Comparison of ENCODE assay signal across 7 mouse cellular contexts in the genomic region with DNA sequence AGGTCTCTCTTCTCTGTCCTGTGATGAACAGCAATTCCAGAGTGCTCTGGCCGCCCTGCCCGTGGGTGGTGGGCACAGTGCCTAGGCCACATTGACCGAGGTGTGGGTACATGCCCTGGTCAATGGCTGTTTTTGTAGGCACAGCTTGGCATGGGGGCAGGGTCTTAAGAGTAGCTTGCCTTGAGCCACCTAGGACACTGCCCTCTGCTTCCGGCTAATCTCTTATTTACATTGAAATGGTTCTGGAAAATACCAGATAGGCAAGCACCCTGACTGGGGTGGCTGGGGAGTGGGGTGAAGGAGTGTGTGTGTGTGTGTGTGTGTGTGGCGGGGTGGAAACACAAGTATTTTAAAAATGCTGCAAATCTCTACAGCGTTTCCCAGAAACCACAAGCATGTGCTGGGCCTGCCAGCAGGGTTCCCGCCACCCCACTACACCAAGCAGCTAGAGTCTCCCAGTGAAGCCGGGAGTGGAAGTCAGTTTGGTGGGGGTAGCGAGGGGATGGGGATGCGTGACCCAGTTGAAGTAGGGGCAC. TPM values are rescaled to one million over a fixed set of nuclear protein-coding genes. Genes with fewer than 3 reads are reported as not detected.
DNase-seq lines count a peak whose midpoint lies in the region; ATAC-seq and TF ChIP-seq lines count a peak whose summit lies in the region.

No protein-coding gene starts in this region.

- peak overlapping the region; percentile 38; the same call in 1 of the 2 replicates for H3K27ac ChIP-seq in midbrain, embryonic 10.5 days (replicated peaks)
- no peak overlapping the region for H3K27ac ChIP-seq in midbrain, postnatal 0 days (ENCODE audit: low read depth, low read length)
- H3K27ac ChIP-seq in kidney, postnatal 0 days, result peak overlapping the region; percentile 95

- no peak for ATAC-seq in midbrain, postnatal 0 days (ENCODE audit: low FRiP score)
- ATAC-seq in kidney, postnatal 0 days (replicated peaks; ENCODE audit: low FRiP score, low read depth), result peak; percentile 35; the same call in 1 of the 2 replicates
- peak; percentile 26 for ATAC-seq in megakaryocyte-erythroid progenitor cell, adult 5-6 weeks (replicated peaks; ENCODE audit: low FRiP score, low TSS enrichment, poor library complexity, severe bottlenecking)
- no peak for ATAC-seq in inflammation-experienced regulatory T-cells, adult 6 months

- WGBS in midbrain, embryonic 10.5 days, result 67% methylated on average over 10 of the region's 10 CpGs
- 55% methylated on average over 10 of the region's 10 CpGs for WGBS in midbrain, postnatal 0 days
- 61% methylated on average over 10 of the region's 10 CpGs for WGBS in kidney, postnatal 0 days

- H3K27me3 ChIP-seq in midbrain, embryonic 10.5 days (ENCODE audit: low read depth, poor library complexity, severe bottlenecking), result no peaks in the 10 kb centered on the region
- no peaks in the 10 kb centered on the region for H3K27me3 ChIP-seq in midbrain, postnatal 0 days (ENCODE audit: insufficient read depth, low read length)
- H3K27me3 ChIP-seq in kidney, postnatal 0 days (ENCODE audit: insufficient read depth, low read length), result no peaks in the 10 kb centered on the region

- TF ChIP-seq CTCF in midbrain, postnatal 0 days (IDR thresholded peaks at IDR 0.05), result no peak; the same call in 1 of the 2 replicates
- TF ChIP-seq CTCF in kidney, postnatal 0 days (IDR thresholded peaks at IDR 0.05; ENCODE audit: low read depth), result no peak

- no peak for DNase-seq in midbrain, embryonic 10.5 days (ENCODE audit: low spot score)
- DNase-seq in midbrain, postnatal 0 days (ENCODE audit: low spot score), result no peak
- DNase-seq in fibroblast of lung, adult 2 months (ENCODE audit: low read depth), result peak; percentile 85
- DNase-seq in kidney, postnatal 0 days (ENCODE audit: low spot score), result peak; percentile 62
- DNase-seq in left cerebral cortex, adult 9 months (ENCODE audit: low spot score in 2 of 2), result no peak

- no peak overlapping the region for H3K4me3 ChIP-seq in midbrain, embryonic 10.5 days
- no peak overlapping the region for H3K4me3 ChIP-seq in midbrain, postnatal 0 days (ENCODE audit: low read depth, low read length)
- H3K4me3 ChIP-seq in kidney, postnatal 0 days (replicated peaks; ENCODE audit: low read depth, low read length), result no peak overlapping the region

- H3K36me3 ChIP-seq in midbrain, embryonic 10.5 days, result peaks cover 40% of the 10 kb centered on the region
- H3K36me3 ChIP-seq in midbrain, postnatal 0 days (ENCODE audit: insufficient read depth, low read length), result peaks cover 10% of the 10 kb centered on the region
- peaks cover 1% of the 10 kb centered on the region; the same call in 1 of the 2 replicates for H3K36me3 ChIP-seq in kidney, postnatal 0 days (ENCODE audit: insufficient read depth, low read length)

- no peaks in the 10 kb centered on the region for H3K9me3 ChIP-seq in midbrain, embryonic 10.5 days (replicated peaks)
- no peaks in the 10 kb centered on the region for H3K9me3 ChIP-seq in midbrain, postnatal 0 days (ENCODE audit: low read length)
- no peaks in the 10 kb centered on the region for H3K9me3 ChIP-seq in kidney, postnatal 0 days (replicated peaks; ENCODE audit: low read length)

- H3K9ac ChIP-seq in midbrain, postnatal 0 days (replicated peaks; ENCODE audit: low read length, poor library complexity, severe bottlenecking), result no peak overlapping the region
- H3K9ac ChIP-seq in kidney, postnatal 0 days (ENCODE audit: low read depth, low read length), result 0 out of 2 replicates have a peak overlapping the region, but pooled peaks have one; percentile 20

- H3K4me2 ChIP-seq in midbrain, postnatal 0 days (ENCODE audit: low read depth, low read length, poor library complexity, severe bottlenecking), result no peak overlapping the region
- peak overlapping the region; percentile 25; the same call in 1 of the 2 replicates for H3K4me2 ChIP-seq in kidney, postnatal 0 days (ENCODE audit: low read length)

- peaks cover 48% of the 10 kb centered on the region for H3K4me1 ChIP-seq in midbrain, embryonic 10.5 days
- 0 out of 2 replicates have a peak, but pooled peaks cover 11% of the 10 kb centered on the region for H3K4me1 ChIP-seq in midbrain, postnatal 0 days (ENCODE audit: insufficient read depth, low read length)
- peaks cover 51% of the 10 kb centered on the region for H3K4me1 ChIP-seq in kidney, postnatal 0 days (replicated peaks; ENCODE audit: insufficient read depth, low read length)

RNA-seq across cellular contexts. Expression of a gene that starts 4.3 kb away (rescaled TPM):
- polyA plus RNA-seq in midbrain, embryonic 10.5 days (2016; fragmentation: Nextera tagmentation; extraction: Ambion mirVana), result 1.4 and 1.5 TPM in 2 replicates
- total RNA-seq in midbrain, postnatal 0 days (2014; rRNA removed), result not detected in 2 replicates
- 0.44 and 1.0 TPM in 2 replicates for polyA plus RNA-seq in midbrain, postnatal 0 days (2015; fragmentation: Nextera tagmentation; extraction: Ambion mirVana)
- 0.34 and 0.40 TPM in 2 replicates for polyA plus RNA-seq in kidney, postnatal 0 days (2015; fragmentation: Nextera tagmentation; extraction: Ambion mirVana)
- not detected in 2 replicates for total RNA-seq in megakaryocyte-erythroid progenitor cell, adult 5-6 weeks (2014; fragmentation: Nextera tagmentation)
- total RNA-seq in megakaryocyte-erythroid progenitor cell, adult 5-6 weeks (2017), result not detected in 2 replicates
- under 1 TPM in 2 of 3 experiments, not detected in 1; 0.15 to 0.58 TPM for polyA plus RNA-seq in inflammation-experienced regulatory T-cells, adult 6 months (2017; shearing (Covaris generic))

RNA-seq across cellular contexts. Expression of a gene that starts 20.2 kb away (rescaled TPM):
- 24.6 and 38.7 TPM in 2 replicates for polyA plus RNA-seq in midbrain, embryonic 10.5 days (2016; fragmentation: Nextera tagmentation; extraction: Ambion mirVana)
- total RNA-seq in midbrain, postnatal 0 days (2014; rRNA removed), result 74.2 and 82.0 TPM in 2 replicates
- 30.4 and 35.0 TPM in 2 replicates for polyA plus RNA-seq in midbrain, postnatal 0 days (2015; fragmentation: Nextera tagmentation; extraction: Ambion mirVana)
- 26.5 and 27.7 TPM in 2 replicates for polyA plus RNA-seq in kidney, postnatal 0 days (2015; fragmentation: Nextera tagmentation; extraction: Ambion mirVana)
- 69.3 and 99.2 TPM in 2 replicates for total RNA-seq in megakaryocyte-erythroid progenitor cell, adult 5-6 weeks (2014; fragmentation: Nextera tagmentation)
- total RNA-seq in megakaryocyte-erythroid progenitor cell, adult 5-6 weeks (2017), result 84.3 and 107 TPM in 2 replicates
- polyA plus RNA-seq in inflammation-experienced regulatory T-cells, adult 6 months (2017; shearing (Covaris generic)), result 10 to 100 TPM; 23.8 to 27.3 (median 25.1) TPM

RNA-seq across cellular contexts. Expression of a gene that starts 58.2 kb away (rescaled TPM):
- 1.9 and 2.0 TPM in 2 replicates for polyA plus RNA-seq in midbrain, embryonic 10.5 days (2016; fragmentation: Nextera tagmentation; extraction: Ambion mirVana)
- not detected in 2 replicates for total RNA-seq in midbrain, postnatal 0 days (2014; rRNA removed)
- 0.21 TPM in 1 of 2 replicates, not detected in the other for polyA plus RNA-seq in midbrain, postnatal 0 days (2015; fragmentation: Nextera tagmentation; extraction: Ambion mirVana)
- not detected in 2 replicates for polyA plus RNA-seq in kidney, postnatal 0 days (2015; fragmentation: Nextera tagmentation; extraction: Ambion mirVana)
- not detected in 2 replicates for total RNA-seq in megakaryocyte-erythroid progenitor cell, adult 5-6 weeks (2014; fragmentation: Nextera tagmentation)
- not detected in 2 replicates for total RNA-seq in megakaryocyte-erythroid progenitor cell, adult 5-6 weeks (2017)
- under 1 TPM in 2 of 3 experiments, not detected in 1; 0.38 to 0.40 TPM for polyA plus RNA-seq in inflammation-experienced regulatory T-cells, adult 6 months (2017; shearing (Covaris generic))

Comparison
In these comparisons a context has a peak if more than half of its experiments do, and no peak if none do; other contexts are left out.
1. DNase-seq: peak in fibroblast of lung, adult 2 months (single experiment) and kidney, postnatal 0 days (single experiment); none in midbrain, embryonic 10.5 days (single experiment), midbrain, postnatal 0 days (single experiment) and left cerebral cortex, adult 9 months (0 of 2).
2. ATAC-seq: peak in kidney, postnatal 0 days (single experiment) and megakaryocyte-erythroid progenitor cell, adult 5-6 weeks (single experiment); none in midbrain, postnatal 0 days (single experiment) and inflammation-experienced regulatory T-cells, adult 6 months (single experiment).